Mouse (Mus musculus) embryo, embryonic 9.5 days (tissue): ENCODE measurements around the gene Trim63.
"Not testable (repeated sequence)": the region's sequence is repeated elsewhere in the genome, so short reads cannot be mapped to it uniquely, and the experiment has no call there.

Source experiments
- DNase-seq: peaks from one replicate; pipeline ENCODE4 v3.0.0-alpha.2; 2017; ENCODE audit errors: extremely low spot score

The Trim63 gene

GRCm38 (mm10) chr4:134341231-134341630, 26.3 kb downstream of the Trim63 start:
- not testable (repeated sequence) for DNase-seq

GRCm38 (mm10) chr4:134342213-134342779, 27.4 kb downstream of the Trim63 start:
- no peak for DNase-seq

DNA sequence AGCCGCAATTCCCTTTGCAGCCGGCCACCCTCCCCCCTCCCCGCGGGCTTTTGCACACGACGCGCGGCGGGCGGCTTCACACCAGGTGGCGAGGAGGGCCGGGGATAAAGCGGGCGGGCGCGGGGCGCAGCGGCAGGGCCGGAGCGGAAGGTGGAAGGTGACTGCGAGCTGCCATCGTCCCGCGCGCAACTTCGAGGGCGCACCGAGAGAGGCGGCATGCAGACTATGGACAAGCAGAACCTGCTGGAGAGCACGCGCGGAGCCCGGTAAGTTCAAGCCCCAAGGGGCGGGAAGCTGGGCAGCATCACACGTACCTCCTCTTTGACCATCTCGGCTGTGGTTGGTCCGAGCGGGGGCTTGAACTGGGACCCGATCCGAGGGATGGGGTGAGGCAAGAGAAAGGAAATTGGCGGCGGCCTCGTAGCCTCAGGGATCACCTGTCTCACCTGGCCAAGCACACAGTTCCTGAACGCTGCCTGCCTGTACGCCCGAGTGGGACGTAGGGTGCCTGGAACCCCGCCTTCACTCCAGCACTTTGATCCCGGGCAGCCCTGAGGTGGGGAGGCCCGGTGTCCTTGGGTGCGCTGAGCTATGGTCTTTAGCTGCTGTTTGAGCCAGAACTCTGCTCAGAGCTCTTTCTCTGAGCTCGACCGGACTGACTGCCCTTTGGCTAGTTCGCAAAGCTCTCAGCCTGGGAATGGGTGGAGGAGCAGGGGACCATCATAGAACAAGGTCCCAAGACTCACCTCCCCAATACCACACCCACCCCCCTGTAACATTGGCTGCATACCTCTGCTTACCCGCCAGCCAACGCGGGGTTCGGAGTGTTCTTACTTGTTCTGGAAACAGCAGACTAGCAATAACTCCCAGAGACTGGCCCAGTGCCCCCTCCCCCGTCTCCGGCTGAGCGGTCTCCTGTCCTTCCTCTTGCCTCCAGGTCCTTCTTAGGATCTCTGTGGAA, 28.4 kb downstream of the Trim63 start, which contains the start of gene Slc30a2:
Slc30a2 (plus strand) TSS at position 111 of the 961 bp plus-strand sequence.
- DNase-seq, result peak; percentile 47

DNA sequence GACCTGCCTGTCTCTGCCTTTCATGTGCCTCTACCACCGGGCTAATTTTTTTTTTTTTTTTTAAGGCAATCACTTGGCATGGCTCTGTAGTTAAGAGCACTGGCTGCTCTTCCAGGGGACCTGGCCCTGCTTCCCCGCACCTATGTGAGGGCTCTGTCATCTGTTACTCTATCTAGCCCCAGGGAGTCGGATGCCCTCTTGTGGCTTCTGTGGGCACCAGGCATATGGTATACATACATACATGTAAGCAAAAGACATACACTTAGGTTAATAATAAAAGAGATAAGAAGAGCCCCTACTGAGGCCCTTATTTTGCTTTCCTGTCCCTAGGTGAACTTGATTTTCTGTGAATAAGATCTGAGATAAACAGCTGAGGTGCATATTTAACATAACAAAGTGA, 29.7 kb downstream of the Trim63 start:
- DNase-seq, result no peak

GRCm38 (mm10) chr4:134345802-134346201, 30.9 kb downstream of the Trim63 start:
- DNase-seq, result no peak

GRCm38 (mm10) chr4:134348078-134348477, 33.2 kb downstream of the Trim63 start:
- no peak for DNase-seq

- no peak for DNase-seq
Measured at GRCm38 (mm10) chr4:134348545-134348944, 33.6 kb downstream of the Trim63 start.

- no peak for DNase-seq
Measured at GRCm38 (mm10) chr4:134349829-134350228, 34.9 kb downstream of the Trim63 start.

- no peak for DNase-seq
Measured at GRCm38 (mm10) chr4:134350641-134351040, 35.7 kb downstream of the Trim63 start.

- no peak for DNase-seq
Measured at GRCm38 (mm10) chr4:134351329-134352260, 36.7 kb downstream of the Trim63 start.

- no peak for DNase-seq
Measured at GRCm38 (mm10) chr4:134352261-134352707, 37.4 kb downstream of the Trim63 start.

GRCm38 (mm10) chr4:134352929-134353328, 38.0 kb downstream of the Trim63 start:
- DNase-seq, result no peak

GRCm38 (mm10) chr4:134353527-134354409, 38.8 kb downstream of the Trim63 start:
- no peak for DNase-seq

GRCm38 (mm10) chr4:134355841-134356452, 41.0 kb downstream of the Trim63 start:
- no peak for DNase-seq

- DNase-seq, result peak; percentile 61
Measured at GRCm38 (mm10) chr4:134356591-134357460, 41.9 kb downstream of the Trim63 start.

GRCm38 (mm10) chr4:134357461-134357771, 42.5 kb downstream of the Trim63 start:
- DNase-seq, result no peak

GRCm38 (mm10) chr4:134359649-134360048, 44.7 kb downstream of the Trim63 start:
- DNase-seq, result no peak

DNA sequence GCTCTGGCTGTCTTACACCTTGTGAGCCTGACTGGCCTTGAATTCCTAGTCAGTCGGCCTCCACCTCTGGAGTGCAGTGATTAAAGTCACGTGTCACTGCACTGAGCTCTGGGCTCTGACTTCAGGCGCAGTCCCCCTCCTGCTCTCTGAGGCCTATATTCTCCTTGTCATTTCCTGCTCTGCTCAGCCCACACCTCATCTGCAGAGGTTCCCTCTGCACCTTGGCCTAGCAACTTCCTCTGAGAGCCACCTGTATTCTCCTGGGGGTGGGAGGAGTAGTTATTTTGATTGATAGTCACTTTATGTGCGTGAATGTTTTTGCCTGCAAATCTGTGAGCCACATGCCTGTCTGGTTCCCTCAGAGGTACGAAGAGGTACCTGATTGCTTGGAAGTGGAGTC, 46.3 kb downstream of the Trim63 start:
- DNase-seq, result no peak

GRCm38 (mm10) chr4:134362124-134362523, 47.2 kb downstream of the Trim63 start:
- no peak for DNase-seq
